Mouse (Mus musculus): Measurements from ENCODE around the gene Rab3a. TPM values are rescaled to one million over a fixed set of nuclear protein-coding genes. Genes with fewer than 3 reads are reported as not detected.

The Rab3a gene
- total and polyA plus RNA-seq, 2 experiments, result 2.7 to 10.4 TPM

DNA sequence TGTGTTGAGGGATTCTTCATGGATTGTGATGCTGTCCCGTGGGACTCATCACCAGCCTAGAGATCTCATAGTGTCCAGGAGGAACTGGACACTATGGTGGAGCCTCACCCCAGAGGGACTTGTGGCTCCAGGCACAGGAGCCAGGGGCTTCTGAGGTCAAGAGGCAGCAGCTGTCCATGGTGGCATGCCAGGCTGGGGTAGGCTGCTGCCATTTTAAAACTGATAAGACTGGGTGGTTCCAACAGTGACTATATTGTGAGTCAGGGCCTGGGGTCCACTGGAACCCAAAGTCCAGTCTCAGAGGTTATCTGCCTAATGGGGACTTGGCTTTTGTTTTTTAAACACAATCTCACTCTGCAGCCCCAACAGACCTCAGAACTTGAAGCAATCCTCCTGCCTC, 47.4 kb downstream of the Rab3a start:
- no peaks in the 10 kb centered on the region for H3K27me3 ChIP-seq (ENCODE audit: control insufficient read depth, insufficient read depth, low read length)
- H3K9ac ChIP-seq (ENCODE audit: low read depth, low read length), result no peak overlapping the region
- WGBS, result 89% methylated on average over 1 of the region's 1 CpGs
- H3K4me1 ChIP-seq (ENCODE audit: control insufficient read depth, insufficient read depth, low read length), result peaks cover 17% of the 10 kb centered on the region
- H3K27ac ChIP-seq (replicated peaks; ENCODE audit: insufficient read depth, low read depth, low read length), result no peak overlapping the region; the same call in 1 of the 2 replicates
- peaks cover 3% of the 10 kb centered on the region; the same call in 1 of the 2 replicates for H3K79me2 ChIP-seq (ENCODE audit: control insufficient read depth, insufficient read depth, low read length)
- no peak for DNase-seq (ENCODE audit: extremely low read depth, low read depth, low spot score)
- H3K36me3 ChIP-seq (ENCODE audit: control insufficient read depth, insufficient read depth, low read length), result no peaks in the 10 kb centered on the region
- H3K4me3 ChIP-seq (ENCODE audit: insufficient read depth, low read depth, low read length), result no peak overlapping the region
- TF ChIP-seq POLR2A (IDR thresholded peaks at IDR 0.05; ENCODE audit: extremely low read depth, insufficient read depth, low read length) (no peak), CTCF (IDR thresholded peaks at IDR 0.05; ENCODE audit: low read depth, low read length) (no peak)

DNA sequence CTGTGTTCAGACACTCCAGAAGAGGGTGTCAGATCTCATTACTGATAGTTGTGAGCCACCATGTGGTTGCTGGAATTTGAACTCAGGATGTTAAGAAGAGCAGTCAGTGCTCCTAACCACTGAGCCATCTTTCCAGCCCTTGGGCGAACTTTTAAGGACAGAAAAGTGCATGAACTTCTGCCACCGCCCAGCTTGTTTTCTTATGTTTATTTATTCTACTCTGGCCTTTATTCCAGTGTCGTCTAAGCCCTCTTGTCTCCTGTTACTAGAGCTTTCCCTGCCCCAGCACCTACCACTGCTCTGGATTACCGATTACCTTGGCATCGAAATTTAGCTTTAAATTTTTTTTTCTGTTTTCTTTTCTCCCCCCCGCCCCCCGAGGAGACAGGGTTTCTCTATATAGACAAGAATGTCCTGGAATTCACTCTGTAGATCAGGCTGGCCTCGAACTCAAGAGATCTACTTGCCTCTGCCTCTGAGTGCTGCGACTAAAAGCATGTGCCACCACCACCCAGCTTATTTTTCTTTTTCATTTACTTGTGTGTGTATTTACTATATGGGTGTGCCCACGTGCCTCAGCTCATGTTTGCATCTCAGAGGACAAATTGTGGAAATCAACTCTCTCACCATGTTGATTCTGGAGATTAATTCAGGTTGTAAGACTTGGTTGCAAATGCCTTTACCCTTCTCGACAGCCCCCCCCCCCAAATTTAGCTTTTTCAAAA, 48.5 kb downstream of the Rab3a start:
- Histone ChIP-seq H3K27me3 (ENCODE audit: control insufficient read depth, insufficient read depth, low read length) (no peaks in the 10 kb centered on the region), H3K4me3 (ENCODE audit: insufficient read depth, low read depth, low read length) (no peak overlapping the region), H3K27ac (replicated peaks; ENCODE audit: insufficient read depth, low read depth, low read length) (peak overlapping the region; percentile 42), H3K4me1 (ENCODE audit: control insufficient read depth, insufficient read depth, low read length) (peaks cover 17% of the 10 kb centered on the region), H3K36me3 (ENCODE audit: control insufficient read depth, insufficient read depth, low read length) (no peaks in the 10 kb centered on the region), H3K79me2 (ENCODE audit: control insufficient read depth, insufficient read depth, low read length) (peaks cover 3% of the 10 kb centered on the region; the same call in 1 of the 2 replicates), H3K9ac (ENCODE audit: low read depth, low read length) (no peak overlapping the region; the same call in 1 of the 2 replicates)
- WGBS, result 59% methylated on average over 11 of the region's 11 CpGs
- TF ChIP-seq POLR2A (IDR thresholded peaks at IDR 0.05; ENCODE audit: extremely low read depth, insufficient read depth, low read length), result no peak
- TF ChIP-seq CTCF (IDR thresholded peaks at IDR 0.05; ENCODE audit: low read depth, low read length), result no peak
- DNase-seq (ENCODE audit: extremely low read depth, low read depth, low spot score), result peak; percentile 56

DNA sequence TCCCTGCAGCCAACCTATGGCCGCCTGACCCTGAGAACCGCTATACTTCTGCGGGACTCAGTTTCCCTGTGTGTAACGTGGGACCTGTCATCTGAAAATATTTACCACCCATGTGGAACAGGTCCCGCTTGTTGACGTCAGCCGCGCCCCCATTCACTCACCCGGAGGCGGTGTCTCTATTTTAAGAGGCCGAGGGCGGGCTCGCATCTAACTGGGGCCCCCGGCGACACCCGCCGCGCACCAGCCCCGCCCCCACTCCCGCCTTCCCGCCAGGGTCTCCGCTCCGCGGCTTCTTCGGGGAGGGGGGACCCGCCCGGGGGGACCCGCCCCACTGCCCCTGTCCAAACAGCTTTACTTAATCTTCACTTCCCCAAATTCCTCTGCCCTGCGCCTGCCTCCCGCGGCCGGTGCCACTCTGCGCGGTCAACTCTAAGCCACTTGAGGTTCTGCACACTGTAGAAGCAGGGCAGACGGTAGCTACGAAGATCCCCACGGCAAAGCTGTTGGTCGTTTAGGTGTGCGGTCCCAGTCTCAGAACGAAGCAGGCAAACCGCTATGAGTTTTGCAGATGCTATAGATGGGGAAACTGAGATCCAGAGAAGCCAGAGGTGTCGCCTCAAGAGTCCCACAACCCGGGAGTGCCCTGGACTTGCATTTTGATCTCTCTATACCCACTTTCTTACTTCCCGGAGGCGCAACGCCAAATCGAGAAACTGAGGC, 49.4 kb downstream of the Rab3a start:
- Histone ChIP-seq H3K9ac (ENCODE audit: low read depth, low read length) (peak overlapping the region; percentile 79), H3K27me3 (ENCODE audit: control insufficient read depth, insufficient read depth, low read length) (no peaks in the 10 kb centered on the region), H3K36me3 (ENCODE audit: control insufficient read depth, insufficient read depth, low read length) (no peaks in the 10 kb centered on the region), H3K4me3 (ENCODE audit: insufficient read depth, low read depth, low read length) (peak overlapping the region; percentile 71), H3K79me2 (ENCODE audit: control insufficient read depth, insufficient read depth, low read length) (peaks cover 3% of the 10 kb centered on the region; the same call in 1 of the 2 replicates), H3K27ac (replicated peaks; ENCODE audit: insufficient read depth, low read depth, low read length) (peak overlapping the region; percentile 42), H3K4me1 (ENCODE audit: control insufficient read depth, insufficient read depth, low read length) (peaks cover 17% of the 10 kb centered on the region)
- TF ChIP-seq POLR2A (IDR thresholded peaks at IDR 0.05; ENCODE audit: extremely low read depth, insufficient read depth, low read length), result no peak
- no peak for TF ChIP-seq CTCF (IDR thresholded peaks at IDR 0.05; ENCODE audit: low read depth, low read length)
- DNase-seq (ENCODE audit: extremely low read depth, low read depth, low spot score), result no peak
- 2% methylated on average over 47 of the region's 47 CpGs for WGBS

DNA sequence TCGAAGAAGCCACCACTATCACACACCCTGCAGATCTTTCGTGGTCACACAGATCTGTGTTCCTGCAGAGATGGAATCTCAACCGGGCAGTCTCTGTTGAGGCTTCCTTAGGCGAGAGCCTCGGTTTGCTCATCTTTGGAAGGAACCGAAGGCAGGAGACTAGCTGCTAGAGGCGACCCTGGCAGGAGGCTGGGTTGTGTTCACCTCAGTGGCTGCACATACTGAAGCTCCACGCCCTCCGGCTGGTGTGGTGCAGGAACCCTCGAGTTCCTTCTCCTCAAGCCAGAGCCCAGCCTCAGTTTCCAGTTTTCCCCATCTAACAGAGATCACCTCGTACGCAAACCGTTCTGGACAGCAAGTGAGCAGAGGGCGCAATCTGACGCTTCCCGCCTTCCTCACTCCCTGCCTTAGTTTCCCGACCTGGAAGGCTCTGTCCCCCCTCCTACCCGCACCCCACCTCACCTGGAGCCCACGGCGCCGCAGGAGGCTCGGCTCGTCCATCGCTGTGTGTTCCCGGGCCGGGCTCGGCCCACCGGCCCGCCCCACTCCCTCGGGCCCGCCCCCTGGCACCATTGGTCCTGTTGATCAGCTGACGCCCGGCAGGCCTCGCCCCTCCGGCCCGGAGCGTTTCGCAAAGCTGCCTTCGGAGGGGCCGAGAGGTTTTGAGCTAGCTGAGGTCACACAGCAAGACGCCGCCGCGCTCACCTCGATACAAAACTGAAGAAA, 50.2 kb downstream of the Rab3a start, which contains the start of gene Mast3:
TSS of gene Mast3 (minus strand) at position 574 of the 726 bp plus-strand sequence.
- peak within 1 kb of the TSS; percentile 79 for H3K9ac ChIP-seq (ENCODE audit: low read depth, low read length)
- H3K4me3 ChIP-seq (ENCODE audit: insufficient read depth, low read depth, low read length), result peak within 1 kb of the TSS; percentile 71
- no peaks in the 10 kb centered on the region for H3K27me3 ChIP-seq (ENCODE audit: control insufficient read depth, insufficient read depth, low read length)
- H3K4me1 ChIP-seq (ENCODE audit: control insufficient read depth, insufficient read depth, low read length), result peaks cover 12% of the 10 kb centered on the region
- TF ChIP-seq POLR2A (IDR thresholded peaks at IDR 0.05; ENCODE audit: extremely low read depth, insufficient read depth, low read length) (peak; percentile 90), CTCF (IDR thresholded peaks at IDR 0.05; ENCODE audit: low read depth, low read length) (no peak)
- peak; percentile 72 for DNase-seq (ENCODE audit: extremely low read depth, low read depth, low spot score)
- WGBS, result under 1% methylated on average over 45 of the region's 45 CpGs
- peaks cover 3% of the 10 kb centered on the region; the same call in 1 of the 2 replicates for H3K79me2 ChIP-seq (ENCODE audit: control insufficient read depth, insufficient read depth, low read length)
- no peaks in the 10 kb centered on the region for H3K36me3 ChIP-seq (ENCODE audit: control insufficient read depth, insufficient read depth, low read length)
- H3K27ac ChIP-seq (replicated peaks; ENCODE audit: insufficient read depth, low read depth, low read length), result peak within 1 kb of the TSS; percentile 35

DNA sequence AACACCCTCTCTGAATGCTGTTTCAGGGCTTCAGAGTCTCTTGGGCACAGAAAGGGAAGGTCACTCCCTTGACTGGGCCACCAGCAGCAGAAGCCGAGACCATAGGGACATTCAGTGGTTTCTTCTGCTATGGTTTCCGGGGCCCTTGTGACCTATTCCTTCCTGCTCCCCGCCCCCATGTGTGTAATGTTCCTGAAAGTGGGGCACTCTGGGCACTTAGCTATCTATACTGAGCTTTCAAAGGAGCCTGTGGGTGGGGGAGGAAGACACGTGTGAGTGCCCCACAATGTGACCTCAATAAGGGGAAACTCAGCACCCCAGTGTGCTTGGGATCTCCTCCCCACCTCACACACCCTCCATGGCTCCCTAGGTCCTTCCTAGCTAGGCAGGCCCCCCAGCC, 52.1 kb downstream of the Rab3a start:
- Histone ChIP-seq H3K36me3 (ENCODE audit: control insufficient read depth, insufficient read depth, low read length) (no peaks in the 10 kb centered on the region), H3K4me1 (ENCODE audit: control insufficient read depth, insufficient read depth, low read length) (peaks cover 7% of the 10 kb centered on the region), H3K27me3 (ENCODE audit: control insufficient read depth, insufficient read depth, low read length) (no peaks in the 10 kb centered on the region), H3K9ac (ENCODE audit: low read depth, low read length) (no peak overlapping the region), H3K27ac (replicated peaks; ENCODE audit: insufficient read depth, low read depth, low read length) (no peak overlapping the region), H3K4me3 (ENCODE audit: insufficient read depth, low read depth, low read length) (no peak overlapping the region), H3K79me2 (ENCODE audit: control insufficient read depth, insufficient read depth, low read length) (peaks cover 3% of the 10 kb centered on the region; the same call in 1 of the 2 replicates)
- 78% methylated on average over 4 of the region's 4 CpGs for WGBS
- DNase-seq (ENCODE audit: extremely low read depth, low read depth, low spot score), result no peak
- TF ChIP-seq POLR2A (IDR thresholded peaks at IDR 0.05; ENCODE audit: extremely low read depth, insufficient read depth, low read length) (no peak), CTCF (IDR thresholded peaks at IDR 0.05; ENCODE audit: low read depth, low read length) (no peak)
